Mouse (Mus musculus) heart, embryonic 16.5 days (tissue): ENCODE data around the gene Fndc9. TPM values are rescaled to one million over a fixed set of nuclear protein-coding genes. Genes with fewer than 3 reads are reported as not detected.
A peak's percentile ranks its signal among the peaks of the same experiment; 100 is the strongest.

Experiments used
- ATAC-seq: fragments of 200-750 bp; cut with Nextera tagmentation; replicated peaks from 2 replicates; pipeline ENCODE4 v1.8.0; 2017; ENCODE audit warnings: moderate number of reproducible peaks; ENCODE audit not compliant: insufficient read depth, low FRiP score; ENCODE audit errors: extremely low read depth
- H3K27ac ChIP-seq: fragments of 300-500 bp; sonication (generic); 2 replicates; pipeline ENCODE4 v1.5.1; 2014; ENCODE audit warnings: mild to moderate bottlenecking, low read length, control low read depth, moderate library complexity
- H3K27me3 ChIP-seq: fragments of 300-500 bp; sonication (generic); 2 replicates; pipeline ENCODE4 v1.6.1; 2014; ENCODE audit warnings: low read length, mixed read lengths; ENCODE audit not compliant: control insufficient read depth, insufficient read depth
- H3K36me3 ChIP-seq: fragments of 300-500 bp; sonication (generic); 2 replicates; pipeline ENCODE4 v1.6.1; 2014; ENCODE audit not compliant: control insufficient read depth, insufficient read depth
- H3K4me1 ChIP-seq: fragments of 300-500 bp; sonication (generic); 2 replicates; pipeline ENCODE4 v1.6.1; 2014; ENCODE audit warnings: low read length, mixed read lengths; ENCODE audit not compliant: control insufficient read depth, insufficient read depth
- H3K4me2 ChIP-seq: fragments of 300-500 bp; sonication (generic); 2 replicates; pipeline ENCODE4 v1.6.1; 2014; ENCODE audit warnings: low read depth, mild to moderate bottlenecking, control low read depth, low read length
- H3K4me3 ChIP-seq: fragments of 300-500 bp; sonication (generic); 2 replicates; pipeline ENCODE4 v1.5.1; 2014; ENCODE audit warnings: mild to moderate bottlenecking, control low read depth, low read length
- H3K9ac ChIP-seq: fragments of 300-500 bp; sonication (generic); 2 replicates; pipeline ENCODE4 v1.6.1; 2014; ENCODE audit warnings: low read length, control low read depth
- H3K9me3 ChIP-seq: fragments of 300-500 bp; sonication (generic); replicated peaks from 2 replicates; pipeline ENCODE4 v1.6.1; 2016; ENCODE audit warnings: low read length; ENCODE audit not compliant: control insufficient read depth
- WGBS: fragments of 180-500 bp; shearing (Covaris S2); extraction: QIAGEN DNeasy Blood & Tissue Kit; methylation state at CpG from one replicate; pipeline ENCODE4 v1.1.7; 2014; 5-methylcytosine and 5-hydroxymethylcytosine counted together
- polyA plus RNA-seq: library from polyadenylated mRNA; unstranded; fragments of >200 nt; fragmentation: Nextera tagmentation; extraction: Ambion mirVana; gene quantifications from 2 replicates; pipeline ENCODE4 v1.2.1, GENCODE M21; 2015

Fndc9 gene
- polyA plus RNA-seq, 1 experiment from 2014 or later: 0.08 TPM

GRCm38 (mm10) chr11:46276168-46276567 is 40.8 kb downstream of the Fndc9 start:
- WGBS: 78% methylated on average over 8 of the region's 8 CpGs
- H3K36me3 ChIP-seq: no peaks in the 10 kb centered on the region
- no peak overlapping the region for H3K4me2 ChIP-seq
- no peak for ATAC-seq
- no peak overlapping the region for H3K9ac ChIP-seq
- H3K27me3 ChIP-seq: no peaks in the 10 kb centered on the region
- H3K4me1 ChIP-seq: no peaks in the 10 kb centered on the region
- H3K27ac ChIP-seq: no peak overlapping the region
- H3K4me3 ChIP-seq: no peak overlapping the region
- no peaks in the 10 kb centered on the region for H3K9me3 ChIP-seq

- Histone ChIP-seq H3K4me2 (no peak overlapping the region), H3K9me3 (no peaks in the 10 kb centered on the region), H3K27ac (no peak overlapping the region), H3K4me3 (no peak overlapping the region), H3K36me3 (no peaks in the 10 kb centered on the region), H3K27me3 (no peaks in the 10 kb centered on the region), H3K9ac (no peak overlapping the region), H3K4me1 (no peaks in the 10 kb centered on the region)
- WGBS: 42% methylated on average over 5 of the region's 5 CpGs
- ATAC-seq: no peak
Measured at GRCm38 (mm10) chr11:46276778-46277177, 41.4 kb downstream of the Fndc9 start.

- Histone ChIP-seq H3K27ac (no peak overlapping the region), H3K4me3 (no peak overlapping the region), H3K4me1 (no peaks in the 10 kb centered on the region), H3K4me2 (no peak overlapping the region), H3K27me3 (no peaks in the 10 kb centered on the region), H3K36me3 (no peaks in the 10 kb centered on the region), H3K9me3 (no peaks in the 10 kb centered on the region), H3K9ac (no peak overlapping the region)
- WGBS: 62% methylated on average over 5 of the region's 5 CpGs
- ATAC-seq: no peak
Measured at GRCm38 (mm10) chr11:46278140-46278539, 42.8 kb downstream of the Fndc9 start.

- no peaks in the 10 kb centered on the region for H3K36me3 ChIP-seq
- no peaks in the 10 kb centered on the region for H3K9me3 ChIP-seq
- H3K4me3 ChIP-seq: no peak overlapping the region
- H3K4me1 ChIP-seq: no peaks in the 10 kb centered on the region
- no peaks in the 10 kb centered on the region for H3K27me3 ChIP-seq
- 92% methylated on average over 12 of the region's 12 CpGs for WGBS
- no peak overlapping the region for H3K27ac ChIP-seq
- ATAC-seq: no peak
- no peak overlapping the region for H3K4me2 ChIP-seq
- no peak overlapping the region for H3K9ac ChIP-seq
Measured at GRCm38 (mm10) chr11:46278709-46279108, 43.4 kb downstream of the Fndc9 start.

GRCm38 (mm10) chr11:46282612-46283011 is 47.3 kb downstream of the Fndc9 start:
- 81% methylated on average over 5 of the region's 5 CpGs for WGBS
- H3K27ac ChIP-seq: no peak overlapping the region
- no peaks in the 10 kb centered on the region for H3K36me3 ChIP-seq
- H3K4me1 ChIP-seq: 0 out of 2 replicates have a peak, but pooled peaks cover 2% of the 10 kb centered on the region
- H3K4me3 ChIP-seq: no peak overlapping the region
- no peaks in the 10 kb centered on the region for H3K27me3 ChIP-seq
- no peaks in the 10 kb centered on the region for H3K9me3 ChIP-seq
- no peak for ATAC-seq
- no peak overlapping the region for H3K9ac ChIP-seq
- no peak overlapping the region for H3K4me2 ChIP-seq

- no peak for ATAC-seq
- WGBS: 90% methylated on average over 6 of the region's 6 CpGs
Measured at GRCm38 (mm10) chr11:46283800-46284199, 48.5 kb downstream of the Fndc9 start.

GRCm38 (mm10) chr11:46286803-46287202 is 51.5 kb downstream of the Fndc9 start:
- no peak for ATAC-seq
- 0 out of 2 replicates have a peak, but pooled peaks cover 2% of the 10 kb centered on the region for H3K4me1 ChIP-seq
- H3K27ac ChIP-seq: 0 out of 2 replicates have a peak overlapping the region, but pooled peaks have one; percentile 11
- no peaks in the 10 kb centered on the region for H3K9me3 ChIP-seq
- WGBS: 37% methylated on average over 6 of the region's 6 CpGs
- no peak overlapping the region for H3K9ac ChIP-seq
- no peaks in the 10 kb centered on the region for H3K36me3 ChIP-seq
- no peak overlapping the region for H3K4me3 ChIP-seq
- H3K4me2 ChIP-seq: no peak overlapping the region
- no peaks in the 10 kb centered on the region for H3K27me3 ChIP-seq

More at GRCm38 (mm10) chr11:46283800-46284199, 48.5 kb downstream of the Fndc9 start:
- H3K36me3 ChIP-seq: no peaks in the 10 kb centered on the region
- H3K9me3 ChIP-seq: no peaks in the 10 kb centered on the region
- H3K4me1 ChIP-seq: 0 out of 2 replicates have a peak, but pooled peaks cover 2% of the 10 kb centered on the region
- no peak overlapping the region for H3K9ac ChIP-seq
- H3K27me3 ChIP-seq: no peaks in the 10 kb centered on the region
- H3K27ac ChIP-seq: no peak overlapping the region
- H3K4me2 ChIP-seq: no peak overlapping the region
- no peak overlapping the region for H3K4me3 ChIP-seq

- no peaks in the 10 kb centered on the region for H3K27me3 ChIP-seq
- no peak for ATAC-seq
- H3K9me3 ChIP-seq: no peaks in the 10 kb centered on the region
- no peak overlapping the region for H3K4me2 ChIP-seq
- no peak overlapping the region for H3K9ac ChIP-seq
- no peak overlapping the region for H3K27ac ChIP-seq
- H3K4me1 ChIP-seq: 0 out of 2 replicates have a peak, but pooled peaks cover 2% of the 10 kb centered on the region
- H3K36me3 ChIP-seq: no peaks in the 10 kb centered on the region
- WGBS: 43% methylated on average over 5 of the region's 5 CpGs
- no peak overlapping the region for H3K4me3 ChIP-seq
Measured at GRCm38 (mm10) chr11:46288091-46288490, 52.8 kb downstream of the Fndc9 start.

GRCm38 (mm10) chr11:46289022-46289421 is 53.7 kb downstream of the Fndc9 start:
- Histone ChIP-seq H3K9me3 (no peaks in the 10 kb centered on the region), H3K27me3 (no peaks in the 10 kb centered on the region), H3K4me3 (no peak overlapping the region), H3K4me2 (no peak overlapping the region), H3K4me1 (0 out of 2 replicates have a peak, but pooled peaks cover 2% of the 10 kb centered on the region), H3K27ac (no peak overlapping the region), H3K36me3 (no peaks in the 10 kb centered on the region), H3K9ac (no peak overlapping the region)
- 89% methylated on average over 4 of the region's 4 CpGs for WGBS
- no peak for ATAC-seq
